Mouse (Mus musculus): ENCODE measurements around the gene Stk4. TPM values are rescaled to one million over a fixed set of nuclear protein-coding genes. Genes with fewer than 3 reads are reported as not detected.

Gene Stk4
- polyA plus RNA-seq, 1 experiment from 2014 or later: 17.2 TPM

GRCm38 (mm10) chr2:164196700-164196990 lies 126.5 kb downstream of the Stk4 start:
- H3K9me3 ChIP-seq (replicated peaks; ENCODE audit: control insufficient read depth, low read length, poor library complexity, severe bottlenecking): no peaks in the 10 kb centered on the region; the same call in 1 of the 2 replicates
- H3K4me1 ChIP-seq (ENCODE audit: control insufficient read depth, insufficient read depth, low read length): no peaks in the 10 kb centered on the region
- no peak overlapping the region for H3K9ac ChIP-seq (ENCODE audit: low read depth, low read length)
- no peak for ATAC-seq
- WGBS: 88% methylated on average over 5 of the region's 5 CpGs
- no peaks in the 10 kb centered on the region for H3K27me3 ChIP-seq (ENCODE audit: control insufficient read depth, insufficient read depth, low read depth, low read length)
- H3K4me2 ChIP-seq (ENCODE audit: low read length): no peak overlapping the region
- no peak overlapping the region for H3K27ac ChIP-seq (ENCODE audit: low read length)
- H3K36me3 ChIP-seq (ENCODE audit: control insufficient read depth, insufficient read depth, low read length): no peaks in the 10 kb centered on the region
- no peak overlapping the region for H3K4me3 ChIP-seq (ENCODE audit: low read depth, low read length)

DNA sequence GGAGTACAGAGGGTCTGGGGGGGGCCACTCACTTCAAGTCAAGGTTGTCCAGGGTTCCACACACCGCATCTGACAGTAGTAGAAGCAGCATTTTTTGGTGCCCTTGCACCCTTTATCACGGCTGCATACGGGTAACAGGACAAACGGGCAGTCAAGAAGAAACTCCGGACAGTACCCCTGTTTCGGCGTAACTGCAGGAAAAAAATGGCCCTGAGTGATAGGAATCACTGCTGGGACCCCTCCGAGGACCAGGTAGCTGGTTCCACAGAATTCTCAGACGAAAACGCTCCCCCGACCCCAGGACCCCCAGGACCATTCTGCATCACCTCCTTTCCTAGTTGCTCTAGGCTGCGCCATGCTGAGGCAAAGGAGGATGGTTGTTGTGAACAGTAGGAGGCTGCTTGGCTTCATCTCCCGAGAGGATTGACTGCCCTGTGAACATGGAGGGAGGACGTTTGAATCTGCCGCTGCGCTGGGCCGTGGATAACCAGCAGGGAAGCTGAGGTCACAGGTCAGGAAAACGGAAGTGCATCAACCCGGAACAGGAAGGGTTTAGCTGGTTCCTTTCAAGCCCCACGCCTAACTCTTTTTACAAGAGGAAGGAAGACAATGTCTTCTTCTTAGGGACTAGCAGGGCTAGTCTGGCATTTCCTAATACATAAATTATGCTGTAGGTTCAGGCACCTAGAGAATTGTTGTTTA lies 129.7 kb downstream of the Stk4 start, which contains the start of gene Wfdc15a:
Gene Wfdc15a (minus strand): TSS at position 505 of the 702 bp plus-strand sequence.
- no peak for ATAC-seq

More for the DNA sequence above, 129.7 kb downstream of the Stk4 start, which contains the start of gene Wfdc15a:
- Histone ChIP-seq H3K9ac (ENCODE audit: low read depth, low read length) (no peak within 1 kb of the TSS), H3K4me1 (ENCODE audit: control insufficient read depth, insufficient read depth, low read length) (no peaks in the 10 kb centered on the region), H3K9me3 (replicated peaks; ENCODE audit: control insufficient read depth, low read length, poor library complexity, severe bottlenecking) (no peaks in the 10 kb centered on the region), H3K27me3 (ENCODE audit: control insufficient read depth, insufficient read depth, low read depth, low read length) (no peaks in the 10 kb centered on the region), H3K27ac (ENCODE audit: low read length) (no peak within 1 kb of the TSS), H3K4me3 (ENCODE audit: low read depth, low read length) (no peak within 1 kb of the TSS), H3K36me3 (ENCODE audit: control insufficient read depth, insufficient read depth, low read length) (no peaks in the 10 kb centered on the region), H3K4me2 (ENCODE audit: low read length) (no peak within 1 kb of the TSS)
- WGBS: 73% methylated on average over 20 of the region's 20 CpGs

Other genes with a start within 250 kb of the Stk4 start
- gene Ccn5, start 249.5 kb upstream of the Stk4 start, polyA plus RNA-seq (2015; fragmentation: Nextera tagmentation; extraction: Ambion mirVana): 0.47 and 0.72 TPM in 2 replicates
- 0.17 and 0.33 TPM in 2 replicates for gene Kcnk15, start 216.7 kb upstream of the Stk4 start, polyA plus RNA-seq (2015; fragmentation: Nextera tagmentation; extraction: Ambion mirVana)
- gene Rims4, start 151.6 kb upstream of the Stk4 start, polyA plus RNA-seq (2015; fragmentation: Nextera tagmentation; extraction: Ambion mirVana): 18.8 and 20.4 TPM in 2 replicates
- gene Ywhab, start 75.4 kb upstream of the Stk4 start, polyA plus RNA-seq (2015; fragmentation: Nextera tagmentation; extraction: Ambion mirVana): 533 and 553 TPM in 2 replicates
- gene Pabpc1l, start 44.9 kb upstream of the Stk4 start, polyA plus RNA-seq (2015; fragmentation: Nextera tagmentation; extraction: Ambion mirVana): 1.8 and 2.5 TPM in 2 replicates
- 49.6 and 50.4 TPM in 2 replicates for gene Tomm34, start 847 bp downstream of the Stk4 start, polyA plus RNA-seq (2015; fragmentation: Nextera tagmentation; extraction: Ambion mirVana)
- 1.9 and 3.9 TPM in 2 replicates for gene Kcns1, start 100.8 kb downstream of the Stk4 start, polyA plus RNA-seq (2015; fragmentation: Nextera tagmentation; extraction: Ambion mirVana)
- not detected in 2 replicates for gene Wfdc5, start 112.4 kb downstream of the Stk4 start, polyA plus RNA-seq (2015; fragmentation: Nextera tagmentation; extraction: Ambion mirVana)
- not detected in 2 replicates for gene Wfdc12, start 120.3 kb downstream of the Stk4 start, polyA plus RNA-seq (2015; fragmentation: Nextera tagmentation; extraction: Ambion mirVana)
- not detected in 2 replicates for gene Wfdc15a, start 129.8 kb downstream of the Stk4 start, polyA plus RNA-seq (2015; fragmentation: Nextera tagmentation; extraction: Ambion mirVana)
- gene Wfdc15b, start 151.3 kb downstream of the Stk4 start, polyA plus RNA-seq (2015; fragmentation: Nextera tagmentation; extraction: Ambion mirVana): not detected in 2 replicates
- gene Svs2, start 168.1 kb downstream of the Stk4 start, polyA plus RNA-seq (2015; fragmentation: Nextera tagmentation; extraction: Ambion mirVana): not detected in 2 replicates
- gene Svs3b, start 186.3 kb downstream of the Stk4 start, polyA plus RNA-seq (2015; fragmentation: Nextera tagmentation; extraction: Ambion mirVana): not detected in 2 replicates
- gene Svs4, start 208.1 kb downstream of the Stk4 start, polyA plus RNA-seq (2015; fragmentation: Nextera tagmentation; extraction: Ambion mirVana): not detected in 2 replicates
- not detected in 2 replicates for gene Svs3a, start 218.9 kb downstream of the Stk4 start, polyA plus RNA-seq (2015; fragmentation: Nextera tagmentation; extraction: Ambion mirVana)
- gene Svs6, start 246.4 kb downstream of the Stk4 start, polyA plus RNA-seq (2015; fragmentation: Nextera tagmentation; extraction: Ambion mirVana): not detected in 2 replicates